Mouse (Mus musculus) erythroblast, adult 5-6 weeks (primary cell): Measurements from ENCODE around the gene Cldn14. TPM values are rescaled to one million over a fixed set of nuclear protein-coding genes. Genes with fewer than 3 reads are reported as not detected.

Experiments
- ATAC-seq: replicated peaks from 2 replicates; pipeline ENCODE4 v1.8.0; 2016; ENCODE audit warnings: moderate number of reproducible peaks, mild to moderate bottlenecking, moderate TSS enrichment, inconsistent platforms; ENCODE audit not compliant: poor library complexity, low FRiP score, severe bottlenecking
- total RNA-seq, 2 experiments: library from RNA; stranded (forward) in 1 of 2; stranded (reverse) in 1 of 2; fragments of 150-400 nt in 1 of 2; fragments of 200-764, 138-1000 nt in 1 of 2; gene quantifications; 2 replicates each; pipeline versions ENCODE4 v1.2.3 to v1.2.4; 2015 to 2017; ENCODE audit warnings: low replicate concordance in 2 of 2

Cldn14 gene
- total RNA-seq, 2 experiments from 2014 or later: not detected

GRCm38 (mm10) chr16:93883423-93884085 is 125.1 kb downstream of the Cldn14 start, which contains the start of gene Chaf1b:
Gene Chaf1b (plus strand): TSS chr16:93883901.
- peak; percentile 88 for ATAC-seq

GRCm38 (mm10) chr16:93877612-93878380 is 130.8 kb downstream of the Cldn14 start:
- ATAC-seq: no peak

- no peak for ATAC-seq
These were observed 133.8 kb downstream of the Cldn14 start for GRCm38 (mm10) chr16:93874841-93875240.

Other genes starting within 250 kb of the Cldn14 start
- gene Morc3, start 176.7 kb downstream of the Cldn14 start, total RNA-seq (2015; ENCODE audit: low replicate concordance): 25.7 and 32.3 TPM in 2 replicates
- gene Morc3, start 176.7 kb downstream of the Cldn14 start, total RNA-seq (2017; ENCODE audit: low replicate concordance): 55.5 and 63.2 TPM in 2 replicates
- gene Chaf1b, start 124.9 kb downstream of the Cldn14 start, total RNA-seq (2015; ENCODE audit: low replicate concordance): 6.9 and 18.0 TPM in 2 replicates
- 16.4 and 27.9 TPM in 2 replicates for gene Chaf1b, start 124.9 kb downstream of the Cldn14 start, total RNA-seq (2017; ENCODE audit: low replicate concordance)
- not detected in 2 replicates for gene Sim2, start 76.1 kb upstream of the Cldn14 start, total RNA-seq (2015; ENCODE audit: low replicate concordance)
- not detected in 2 replicates for gene Sim2, start 76.1 kb upstream of the Cldn14 start, total RNA-seq (2017; ENCODE audit: low replicate concordance)